Mouse (Mus musculus): ENCODE data around the gene Epm2a. TPM values are rescaled to one million over a fixed set of nuclear protein-coding genes. Genes with fewer than 3 reads are reported as not detected.
"Not testable (repeated sequence)": the region's sequence is repeated elsewhere in the genome, so short reads cannot be mapped to it uniquely, and the experiment has no call there.

Epm2a gene
- total RNA-seq (2014; rRNA removed) (38.1 and 41.9 TPM in 2 replicates), polyA plus RNA-seq (2015; fragmentation: Nextera tagmentation; extraction: Ambion mirVana) (3.1 and 3.8 TPM in 2 replicates)

GRCm38 (mm10) chr10:11343205-11344141, at the start of gene Epm2a:
TSS of gene Epm2a (plus strand) at chr10:11343404.
- Histone ChIP-seq H3K27ac (ENCODE audit: low read depth, low read length) (peak within 1 kb of the TSS; percentile 98), H3K4me1 (ENCODE audit: insufficient read depth, low read length) (no peaks in the 10 kb centered on the region), H3K27me3 (ENCODE audit: insufficient read depth, low read length) (no peaks in the 10 kb centered on the region), H3K36me3 (ENCODE audit: insufficient read depth, low read length) (no peaks in the 10 kb centered on the region), H3K4me2 (ENCODE audit: low read depth, low read length, poor library complexity, severe bottlenecking) (peak within 1 kb of the TSS; percentile 57), H3K9ac (replicated peaks; ENCODE audit: low read length, poor library complexity, severe bottlenecking) (peak within 1 kb of the TSS; percentile 95), H3K4me3 (ENCODE audit: low read depth, low read length) (peak within 1 kb of the TSS; percentile 73), H3K9me3 (ENCODE audit: low read length) (no peaks in the 10 kb centered on the region)
- peak; percentile 79 for DNase-seq (ENCODE audit: low spot score)
- under 1% methylated on average over 102 of the region's 106 CpGs for WGBS
- peak; percentile 92 for ATAC-seq (ENCODE audit: low FRiP score)
- no peak for TF ChIP-seq CTCF (IDR thresholded peaks at IDR 0.05)

- no peak overlapping the region for H3K4me3 ChIP-seq (ENCODE audit: low read depth, low read length)
- no peak overlapping the region for H3K4me2 ChIP-seq (ENCODE audit: low read depth, low read length, poor library complexity, severe bottlenecking)
- no peaks in the 10 kb centered on the region for H3K9me3 ChIP-seq (ENCODE audit: low read length)
- no peak overlapping the region for H3K9ac ChIP-seq (replicated peaks; ENCODE audit: low read length, poor library complexity, severe bottlenecking)
- no peaks in the 10 kb centered on the region for H3K27me3 ChIP-seq (ENCODE audit: insufficient read depth, low read length)
- DNase-seq (ENCODE audit: low spot score) (no peak), ATAC-seq (ENCODE audit: low FRiP score) (no peak)
- H3K27ac ChIP-seq (ENCODE audit: low read depth, low read length), result no peak overlapping the region
- no peak for TF ChIP-seq CTCF (IDR thresholded peaks at IDR 0.05)
- WGBS, result 94% methylated on average over 6 of the region's 6 CpGs
- H3K36me3 ChIP-seq (ENCODE audit: insufficient read depth, low read length), result no peaks in the 10 kb centered on the region; the same call in 1 of the 2 replicates
- H3K4me1 ChIP-seq (ENCODE audit: insufficient read depth, low read length), result no peaks in the 10 kb centered on the region; the same call in 1 of the 2 replicates
Measured at GRCm38 (mm10) chr10:11298418-11298817, 44.8 kb upstream of the Epm2a start.

GRCm38 (mm10) chr10:11305365-11306053, 37.7 kb upstream of the Epm2a start:
- Histone ChIP-seq H3K4me3 (ENCODE audit: low read depth, low read length) (no peak overlapping the region), H3K36me3 (ENCODE audit: insufficient read depth, low read length) (no peaks in the 10 kb centered on the region), H3K9ac (replicated peaks; ENCODE audit: low read length, poor library complexity, severe bottlenecking) (no peak overlapping the region), H3K27ac (ENCODE audit: low read depth, low read length) (no peak overlapping the region), H3K9me3 (ENCODE audit: low read length) (no peaks in the 10 kb centered on the region), H3K4me2 (ENCODE audit: low read depth, low read length, poor library complexity, severe bottlenecking) (no peak overlapping the region), H3K4me1 (ENCODE audit: insufficient read depth, low read length) (no peaks in the 10 kb centered on the region), H3K27me3 (ENCODE audit: insufficient read depth, low read length) (no peaks in the 10 kb centered on the region)
- no peak for DNase-seq (ENCODE audit: low spot score)
- TF ChIP-seq CTCF (IDR thresholded peaks at IDR 0.05), result no peak
- WGBS, result 89% methylated on average over 9 of the region's 9 CpGs
- ATAC-seq (ENCODE audit: low FRiP score), result no peak

- H3K27ac ChIP-seq (ENCODE audit: low read depth, low read length), result no peak overlapping the region
- no peaks in the 10 kb centered on the region for H3K9me3 ChIP-seq (ENCODE audit: low read length)
- no peaks in the 10 kb centered on the region for H3K27me3 ChIP-seq (ENCODE audit: insufficient read depth, low read length)
- no peak for TF ChIP-seq CTCF (IDR thresholded peaks at IDR 0.05)
- H3K4me2 ChIP-seq (ENCODE audit: low read depth, low read length, poor library complexity, severe bottlenecking), result no peak overlapping the region
- DNase-seq (ENCODE audit: low spot score), result peak; percentile 38
- no peaks in the 10 kb centered on the region for H3K4me1 ChIP-seq (ENCODE audit: insufficient read depth, low read length)
- 65% methylated on average over 2 of the region's 2 CpGs for WGBS
- no peaks in the 10 kb centered on the region for H3K36me3 ChIP-seq (ENCODE audit: insufficient read depth, low read length)
- no peak for ATAC-seq (ENCODE audit: low FRiP score)
- H3K4me3 ChIP-seq (ENCODE audit: low read depth, low read length), result no peak overlapping the region
- no peak overlapping the region for H3K9ac ChIP-seq (replicated peaks; ENCODE audit: low read length, poor library complexity, severe bottlenecking)
Measured at GRCm38 (mm10) chr10:11306054-11306367, 37.2 kb upstream of the Epm2a start.

- no peaks in the 10 kb centered on the region for H3K4me1 ChIP-seq (ENCODE audit: insufficient read depth, low read length)
- WGBS, result 83% methylated on average over 1 of the region's 1 CpGs
- no peak for TF ChIP-seq CTCF (IDR thresholded peaks at IDR 0.05)
- no peaks in the 10 kb centered on the region for H3K27me3 ChIP-seq (ENCODE audit: insufficient read depth, low read length)
- DNase-seq (ENCODE audit: low spot score) (no peak), ATAC-seq (ENCODE audit: low FRiP score) (no peak)
- no peak overlapping the region for H3K4me3 ChIP-seq (ENCODE audit: low read depth, low read length)
- no peak overlapping the region for H3K4me2 ChIP-seq (ENCODE audit: low read depth, low read length, poor library complexity, severe bottlenecking)
- H3K9ac ChIP-seq (replicated peaks; ENCODE audit: low read length, poor library complexity, severe bottlenecking), result no peak overlapping the region
- H3K9me3 ChIP-seq (ENCODE audit: low read length), result no peaks in the 10 kb centered on the region
- H3K27ac ChIP-seq (ENCODE audit: low read depth, low read length), result no peak overlapping the region
- H3K36me3 ChIP-seq (ENCODE audit: insufficient read depth, low read length), result no peaks in the 10 kb centered on the region
Measured at GRCm38 (mm10) chr10:11309866-11310265, 33.3 kb upstream of the Epm2a start.

GRCm38 (mm10) chr10:11310481-11310880, 32.7 kb upstream of the Epm2a start:
- Histone ChIP-seq H3K4me1 (ENCODE audit: insufficient read depth, low read length) (no peaks in the 10 kb centered on the region), H3K4me2 (ENCODE audit: low read depth, low read length, poor library complexity, severe bottlenecking) (no peak overlapping the region), H3K9ac (replicated peaks; ENCODE audit: low read length, poor library complexity, severe bottlenecking) (no peak overlapping the region), H3K27ac (ENCODE audit: low read depth, low read length) (no peak overlapping the region), H3K36me3 (ENCODE audit: insufficient read depth, low read length) (no peaks in the 10 kb centered on the region), H3K4me3 (ENCODE audit: low read depth, low read length) (no peak overlapping the region), H3K9me3 (ENCODE audit: low read length) (no peaks in the 10 kb centered on the region), H3K27me3 (ENCODE audit: insufficient read depth, low read length) (no peaks in the 10 kb centered on the region)
- ATAC-seq (ENCODE audit: low FRiP score) (no peak), DNase-seq (ENCODE audit: low spot score) (no peak)
- no peak for TF ChIP-seq CTCF (IDR thresholded peaks at IDR 0.05)

GRCm38 (mm10) chr10:11317856-11318454, 25.2 kb upstream of the Epm2a start:
- not testable (repeated sequence) for H3K27me3 ChIP-seq (ENCODE audit: insufficient read depth, low read length); H3K36me3 ChIP-seq (ENCODE audit: insufficient read depth, low read length); H3K9ac ChIP-seq (replicated peaks; ENCODE audit: low read length, poor library complexity, severe bottlenecking); H3K9me3 ChIP-seq (ENCODE audit: low read length); H3K4me1 ChIP-seq (ENCODE audit: insufficient read depth, low read length); H3K4me3 ChIP-seq (ENCODE audit: low read depth, low read length); DNase-seq (ENCODE audit: low spot score); ATAC-seq (ENCODE audit: low FRiP score); H3K27ac ChIP-seq (ENCODE audit: low read depth, low read length); H3K4me2 ChIP-seq (ENCODE audit: low read depth, low read length, poor library complexity, severe bottlenecking)
